In genomic region chr6:21839244-21839814, GRCm38 (mm10) we compare ENCODE assay signal across 13 mouse cellular contexts. TPM values are rescaled to one million over a fixed set of nuclear protein-coding genes. Genes with fewer than 3 reads are reported as not detected.
DNase-seq lines count a peak whose midpoint lies in the region; ATAC-seq and TF ChIP-seq lines count a peak whose summit lies in the region.
"Had no signal": no experiment of that assay in that cellular context is flagged by ENCODE, and none has a peak within 500 bp of the region (broad histone marks: within the 10 kb centered on the region; RNA-seq: fewer than 3 reads in every experiment).

No protein-coding gene starts in this region.

- H3K9me3 ChIP-seq in intestine, embryonic 15.5 days: no peaks in the 10 kb centered on the region
- no peaks in the 10 kb centered on the region for H3K9me3 ChIP-seq in intestine, postnatal 0 days (ENCODE audit: control insufficient read depth)
- no peaks in the 10 kb centered on the region for H3K9me3 ChIP-seq in midbrain, embryonic 15.5 days
- no peaks in the 10 kb centered on the region for H3K9me3 ChIP-seq in midbrain, embryonic 11.5 days (ENCODE audit: control insufficient read depth, low read length)
- H3K9me3 ChIP-seq in neural tube, embryonic 15.5 days (replicated peaks): no peaks in the 10 kb centered on the region
- H3K9me3 ChIP-seq: embryonic facial prominence, embryonic 15.5 days; liver, embryonic 13.5 days had no signal

- H3K4me3 ChIP-seq in intestine, embryonic 15.5 days (replicated peaks): no peak overlapping the region
- no peak overlapping the region for H3K4me3 ChIP-seq in intestine, postnatal 0 days (ENCODE audit: low read depth, low read length)
- H3K4me3 ChIP-seq in midbrain, embryonic 15.5 days: no peak overlapping the region
- H3K4me3 ChIP-seq in midbrain, embryonic 11.5 days (ENCODE audit: low read depth, low read length): no peak overlapping the region
- H3K4me3 ChIP-seq in neural tube, embryonic 15.5 days (replicated peaks): no peak overlapping the region
- H3K4me3 ChIP-seq: embryonic facial prominence, embryonic 15.5 days; liver, embryonic 13.5 days; megakaryocyte, embryonic 14.5 days had no signal

- no peaks in the 10 kb centered on the region for H3K27me3 ChIP-seq in intestine, embryonic 15.5 days (replicated peaks)
- H3K27me3 ChIP-seq in intestine, postnatal 0 days (replicated peaks; ENCODE audit: control insufficient read depth, insufficient read depth, low read length): no peaks in the 10 kb centered on the region
- H3K27me3 ChIP-seq in midbrain, embryonic 15.5 days (replicated peaks): no peaks in the 10 kb centered on the region
- no peaks in the 10 kb centered on the region for H3K27me3 ChIP-seq in midbrain, embryonic 11.5 days (ENCODE audit: control insufficient read depth, insufficient read depth, low read length)
- H3K27me3 ChIP-seq in neural tube, embryonic 15.5 days (replicated peaks): no peaks in the 10 kb centered on the region
- H3K27me3 ChIP-seq: embryonic facial prominence, embryonic 15.5 days; liver, embryonic 13.5 days; megakaryocyte, embryonic 14.5 days had no signal

- no peak overlapping the region for H3K9ac ChIP-seq in intestine, embryonic 15.5 days
- no peak overlapping the region for H3K9ac ChIP-seq in intestine, postnatal 0 days (ENCODE audit: low read depth, low read length)
- no peak overlapping the region for H3K9ac ChIP-seq in midbrain, embryonic 15.5 days
- H3K9ac ChIP-seq in midbrain, embryonic 11.5 days (ENCODE audit: low read length): no peak overlapping the region
- H3K9ac ChIP-seq in neural tube, embryonic 15.5 days (replicated peaks): no peak overlapping the region
- H3K9ac ChIP-seq: embryonic facial prominence, embryonic 15.5 days; liver, embryonic 13.5 days had no signal

- peak; percentile 53 for DNase-seq in adrenal gland, adult 2 months
- no peak for DNase-seq in adrenal gland, adult 18-20 months (ENCODE audit: low spot score in 2 of 2)
- DNase-seq in midbrain, embryonic 11.5 days (ENCODE audit: low spot score, missing footprints): no peak
- DNase-seq in urinary bladder, adult 18-20 months (ENCODE audit: low spot score in 2 of 2): no peak
- DNase-seq: cerebellum, postnatal 14 days; liver, embryonic 13.5 days; thymus, postnatal 4 days had no signal

- no peak overlapping the region for H3K4me2 ChIP-seq in intestine, embryonic 15.5 days (replicated peaks)
- H3K4me2 ChIP-seq in intestine, postnatal 0 days (replicated peaks; ENCODE audit: low read depth): no peak overlapping the region
- no peak overlapping the region for H3K4me2 ChIP-seq in midbrain, embryonic 15.5 days
- H3K4me2 ChIP-seq in midbrain, embryonic 11.5 days: no peak overlapping the region
- no peak overlapping the region for H3K4me2 ChIP-seq in neural tube, embryonic 15.5 days
- H3K4me2 ChIP-seq: embryonic facial prominence, embryonic 15.5 days; liver, embryonic 13.5 days had no signal

- H3K36me3 ChIP-seq in intestine, embryonic 15.5 days: no peaks in the 10 kb centered on the region
- peaks cover 9% of the 10 kb centered on the region; the same call in 1 of the 2 replicates for H3K36me3 ChIP-seq in intestine, postnatal 0 days (ENCODE audit: control insufficient read depth, insufficient read depth)
- 0 out of 2 replicates have a peak, but pooled peaks cover 3% of the 10 kb centered on the region for H3K36me3 ChIP-seq in midbrain, embryonic 15.5 days (replicated peaks)
- H3K36me3 ChIP-seq in midbrain, embryonic 11.5 days (ENCODE audit: control insufficient read depth, insufficient read depth, low read length): no peaks in the 10 kb centered on the region
- H3K36me3 ChIP-seq in neural tube, embryonic 15.5 days: peaks cover 8% of the 10 kb centered on the region

- 41% methylated on average over 10 of the region's 10 CpGs for WGBS in intestine, embryonic 15.5 days
- 56% methylated on average over 10 of the region's 10 CpGs for WGBS in intestine, postnatal 0 days
- WGBS in midbrain, embryonic 15.5 days: 67% methylated on average over 10 of the region's 10 CpGs
- 78% methylated on average over 10 of the region's 10 CpGs for WGBS in midbrain, embryonic 11.5 days
- 61% methylated on average over 10 of the region's 10 CpGs for WGBS in neural tube, embryonic 15.5 days

- peaks cover 12% of the 10 kb centered on the region for H3K4me1 ChIP-seq in intestine, embryonic 15.5 days (replicated peaks)
- peaks cover 11% of the 10 kb centered on the region; the same call in 1 of the 2 replicates for H3K4me1 ChIP-seq in intestine, postnatal 0 days (replicated peaks; ENCODE audit: control insufficient read depth, insufficient read depth, low read length)
- peaks cover 11% of the 10 kb centered on the region for H3K4me1 ChIP-seq in midbrain, embryonic 15.5 days
- no peaks in the 10 kb centered on the region for H3K4me1 ChIP-seq in midbrain, embryonic 11.5 days (ENCODE audit: control insufficient read depth, insufficient read depth, low read length)
- H3K4me1 ChIP-seq in neural tube, embryonic 15.5 days: peaks cover 14% of the 10 kb centered on the region
- H3K4me1 ChIP-seq: megakaryocyte, embryonic 14.5 days had no signal

- no peak overlapping the region for H3K27ac ChIP-seq in intestine, embryonic 15.5 days
- H3K27ac ChIP-seq in intestine, postnatal 0 days (ENCODE audit: low read depth, low read length): no peak overlapping the region
- H3K27ac ChIP-seq in midbrain, embryonic 15.5 days: no peak overlapping the region
- no peak overlapping the region for H3K27ac ChIP-seq in midbrain, embryonic 11.5 days (ENCODE audit: low read depth, low read length)
- H3K27ac ChIP-seq in neural tube, embryonic 15.5 days (replicated peaks): no peak overlapping the region
- H3K27ac ChIP-seq: embryonic facial prominence, embryonic 15.5 days; liver, embryonic 13.5 days had no signal

- TF ChIP-seq CTCF in intestine, postnatal 0 days (IDR thresholded peaks at IDR 0.05; ENCODE audit: low read depth): no peak

- peak; percentile 78 for ATAC-seq in intestine, embryonic 15.5 days
- ATAC-seq in intestine, postnatal 0 days: no peak
- ATAC-seq in midbrain, embryonic 15.5 days (replicated peaks): 0 out of 2 replicates have a peak, but pooled peaks have one; percentile 14
- no peak for ATAC-seq in midbrain, embryonic 11.5 days (ENCODE audit: low FRiP score)
- ATAC-seq in neural tube, embryonic 15.5 days (ENCODE audit: low FRiP score): peak; percentile 38; the same call in 1 of the 2 replicates

RNA-seq across cellular contexts. Expression of gene Tspan12, which starts 13.0 kb away (rescaled TPM):
- total RNA-seq in adrenal gland, adult 2 months (2021): 100 to 1,000 TPM; 114 to 198 TPM
- 15.4 TPM in 2 replicates for polyA plus RNA-seq in adrenal gland, adult 2 months (2012; rRNA removed)
- 100 to 1,000 TPM; 141 to 179 TPM for total RNA-seq in adrenal gland, adult 18-20 months (2021)
- 72.9 and 80.5 TPM in 2 replicates for polyA plus RNA-seq in intestine, embryonic 15.5 days (2015; fragmentation: Nextera tagmentation; extraction: Ambion mirVana)
- 38.8 and 43.7 TPM in 2 replicates for polyA plus RNA-seq in intestine, postnatal 0 days (2015; fragmentation: Nextera tagmentation; extraction: Ambion mirVana)
- polyA plus RNA-seq in midbrain, embryonic 15.5 days (2015; fragmentation: Nextera tagmentation; extraction: Ambion mirVana): 49.8 and 55.1 TPM in 2 replicates
- 53.2 and 64.8 TPM in 2 replicates for polyA plus RNA-seq in midbrain, embryonic 11.5 days (2014; fragmentation: Nextera tagmentation; extraction: Ambion mirVana)
- 78.1 and 80.1 TPM in 2 replicates for polyA plus RNA-seq in neural tube, embryonic 15.5 days (2015; fragmentation: Nextera tagmentation; extraction: Ambion mirVana)

Comparison
In these comparisons a context has a peak if more than half of its experiments do, and no peak if none do; other contexts are left out.
1. ATAC-seq: peak in intestine, embryonic 15.5 days (single experiment), midbrain, embryonic 15.5 days (single experiment) and neural tube, embryonic 15.5 days (single experiment); none in intestine, postnatal 0 days (single experiment) and midbrain, embryonic 11.5 days (single experiment).